17 mouse cellular contexts compared by ENCODE assay signal in the genomic region with DNA sequence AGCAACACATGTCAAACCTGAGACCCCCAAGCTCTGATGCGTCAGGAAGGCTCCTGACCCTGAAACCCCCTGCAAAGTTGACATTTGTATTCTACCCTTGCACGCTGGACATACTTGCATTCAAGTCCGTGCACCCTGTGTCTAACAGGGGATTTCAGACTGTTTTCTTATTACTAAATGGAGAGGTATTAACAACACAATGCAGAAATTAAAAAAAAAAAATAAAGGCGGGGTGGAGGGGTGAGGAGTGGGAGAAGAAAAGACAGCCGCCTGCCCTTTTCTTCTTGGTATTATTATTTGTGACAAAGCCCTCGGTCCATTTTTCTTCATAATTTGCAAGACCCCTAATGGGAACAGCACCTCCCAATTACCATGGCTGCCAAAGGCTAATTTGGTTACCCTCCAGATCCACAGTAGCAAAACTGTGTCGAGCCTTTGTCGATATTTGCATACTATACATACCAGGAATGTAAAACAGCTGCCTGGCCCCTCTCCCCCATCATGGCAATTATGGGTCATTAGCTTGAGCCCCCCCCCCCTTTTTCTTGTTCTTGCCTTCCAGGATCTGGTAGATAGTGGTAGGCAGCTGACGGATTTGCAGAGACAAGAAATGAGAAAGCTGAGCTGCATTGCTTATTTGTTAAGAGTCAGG.
DNase-seq lines count a peak whose midpoint lies in the region; ATAC-seq lines count a peak whose summit lies in the region.
"Had no signal": no experiment of that assay in that cellular context is flagged by ENCODE, and none has a peak within 500 bp of the region (broad histone marks: within the 10 kb centered on the region; RNA-seq: fewer than 3 reads in every experiment).

No protein-coding gene starts in this region.

- no peaks in the 10 kb centered on the region for H3K9me3 ChIP-seq in heart, embryonic 10.5 days
- no peaks in the 10 kb centered on the region for H3K9me3 ChIP-seq in heart, embryonic 12.5 days (replicated peaks)
- no peaks in the 10 kb centered on the region for H3K9me3 ChIP-seq in midbrain, embryonic 15.5 days
- H3K9me3 ChIP-seq in midbrain, embryonic 16.5 days (replicated peaks; ENCODE audit: control insufficient read depth, low read length, poor library complexity, severe bottlenecking), result no peaks in the 10 kb centered on the region
- H3K9me3 ChIP-seq in forebrain, embryonic 15.5 days, result no peaks in the 10 kb centered on the region
- H3K9me3 ChIP-seq: embryonic facial prominence, embryonic 12.5 days; limb, embryonic 15.5 days; liver, embryonic 15.5 days had no signal

- 76% methylated on average over 9 of the region's 9 CpGs for WGBS in heart, embryonic 10.5 days
- 78% methylated on average over 9 of the region's 9 CpGs for WGBS in heart, embryonic 12.5 days
- 24% methylated on average over 9 of the region's 9 CpGs for WGBS in midbrain, embryonic 15.5 days
- WGBS in midbrain, embryonic 16.5 days, result 21% methylated on average over 9 of the region's 9 CpGs
- 9% methylated on average over 9 of the region's 9 CpGs for WGBS in forebrain, embryonic 15.5 days

- peak; percentile 27 for DNase-seq in heart, embryonic 10.5 days (ENCODE audit: low spot score)
- peak; percentile 81 for DNase-seq in retina, postnatal 1 day
- DNase-seq in MN1 (ENCODE audit: low spot score), result no peak
- DNase-seq: B cell, adult 2 months; cerebellum, adult 9-10 months; gastrocnemius, postnatal 25 days; kidney, adult 8-10 months; kidney, postnatal 14 days; right cerebral cortex, postnatal 4 days had no signal

- ATAC-seq in heart, embryonic 12.5 days (ENCODE audit: insufficient number of reproducible peaks, low FRiP score), result no peak
- ATAC-seq in midbrain, embryonic 15.5 days (replicated peaks), result no peak
- no peak for ATAC-seq in midbrain, embryonic 16.5 days
- ATAC-seq in forebrain, embryonic 15.5 days (replicated peaks), result peak; percentile 57

- H3K9ac ChIP-seq in heart, embryonic 12.5 days, result no peak overlapping the region
- no peak overlapping the region for H3K9ac ChIP-seq in midbrain, embryonic 15.5 days
- no peak overlapping the region for H3K9ac ChIP-seq in midbrain, embryonic 16.5 days (ENCODE audit: low read depth, low read length)
- no peak overlapping the region for H3K9ac ChIP-seq in forebrain, embryonic 15.5 days (replicated peaks)
- H3K9ac ChIP-seq: embryonic facial prominence, embryonic 12.5 days; limb, embryonic 15.5 days; liver, embryonic 15.5 days had no signal

- H3K4me3 ChIP-seq in heart, embryonic 10.5 days, result no peak overlapping the region
- no peak overlapping the region for H3K4me3 ChIP-seq in heart, embryonic 12.5 days
- no peak overlapping the region for H3K4me3 ChIP-seq in midbrain, embryonic 15.5 days
- no peak overlapping the region for H3K4me3 ChIP-seq in midbrain, embryonic 16.5 days (ENCODE audit: low read depth, low read length)
- no peak overlapping the region for H3K4me3 ChIP-seq in forebrain, embryonic 15.5 days
- H3K4me3 ChIP-seq: embryonic facial prominence, embryonic 12.5 days; limb, embryonic 15.5 days; liver, embryonic 15.5 days had no signal

- no peaks in the 10 kb centered on the region for H3K27me3 ChIP-seq in heart, embryonic 10.5 days (ENCODE audit: insufficient read depth, poor library complexity, severe bottlenecking)
- H3K27me3 ChIP-seq in heart, embryonic 12.5 days (replicated peaks), result no peaks in the 10 kb centered on the region
- H3K27me3 ChIP-seq in midbrain, embryonic 15.5 days (replicated peaks), result no peaks in the 10 kb centered on the region
- H3K27me3 ChIP-seq in midbrain, embryonic 16.5 days (ENCODE audit: control insufficient read depth, insufficient read depth, low read depth, low read length), result no peaks in the 10 kb centered on the region
- H3K27me3 ChIP-seq in forebrain, embryonic 15.5 days, result peaks cover 18% of the 10 kb centered on the region; the same call in 1 of the 2 replicates
- H3K27me3 ChIP-seq: embryonic facial prominence, embryonic 12.5 days; limb, embryonic 15.5 days; liver, embryonic 15.5 days had no signal

- H3K4me1 ChIP-seq in heart, embryonic 10.5 days, result no peaks in the 10 kb centered on the region
- H3K4me1 ChIP-seq in heart, embryonic 12.5 days (replicated peaks), result no peaks in the 10 kb centered on the region
- H3K4me1 ChIP-seq in midbrain, embryonic 15.5 days, result peaks cover 13% of the 10 kb centered on the region
- H3K4me1 ChIP-seq in midbrain, embryonic 16.5 days (ENCODE audit: control insufficient read depth, insufficient read depth, low read length), result peaks cover 3% of the 10 kb centered on the region; the same call in 1 of the 2 replicates
- peaks cover 24% of the 10 kb centered on the region for H3K4me1 ChIP-seq in forebrain, embryonic 15.5 days
- H3K4me1 ChIP-seq: limb, embryonic 15.5 days; liver, embryonic 15.5 days had no signal

- H3K27ac ChIP-seq in heart, embryonic 10.5 days, result no peak overlapping the region
- no peak overlapping the region for H3K27ac ChIP-seq in heart, embryonic 12.5 days (ENCODE audit: poor library complexity, severe bottlenecking)
- H3K27ac ChIP-seq in midbrain, embryonic 15.5 days, result peak overlapping the region; percentile 25; the same call in 1 of the 2 replicates
- no peak overlapping the region for H3K27ac ChIP-seq in midbrain, embryonic 16.5 days (ENCODE audit: low read length)
- peak overlapping the region; percentile 59 for H3K27ac ChIP-seq in forebrain, embryonic 15.5 days (replicated peaks)
- H3K27ac ChIP-seq: embryonic facial prominence, embryonic 12.5 days; limb, embryonic 15.5 days; liver, embryonic 15.5 days; stomach, postnatal 0 days had no signal

- no peaks in the 10 kb centered on the region for H3K36me3 ChIP-seq in heart, embryonic 10.5 days
- no peaks in the 10 kb centered on the region for H3K36me3 ChIP-seq in heart, embryonic 12.5 days
- no peaks in the 10 kb centered on the region for H3K36me3 ChIP-seq in midbrain, embryonic 15.5 days (replicated peaks)
- H3K36me3 ChIP-seq in midbrain, embryonic 16.5 days (ENCODE audit: control insufficient read depth, insufficient read depth, low read length), result no peaks in the 10 kb centered on the region
- no peaks in the 10 kb centered on the region for H3K36me3 ChIP-seq in forebrain, embryonic 15.5 days
- H3K36me3 ChIP-seq: embryonic facial prominence, embryonic 12.5 days; limb, embryonic 15.5 days; liver, embryonic 15.5 days had no signal

- no peak overlapping the region for H3K4me2 ChIP-seq in heart, embryonic 12.5 days
- no peak overlapping the region for H3K4me2 ChIP-seq in midbrain, embryonic 15.5 days
- no peak overlapping the region for H3K4me2 ChIP-seq in midbrain, embryonic 16.5 days (ENCODE audit: low read length)
- no peak overlapping the region for H3K4me2 ChIP-seq in forebrain, embryonic 15.5 days (replicated peaks)
- H3K4me2 ChIP-seq: embryonic facial prominence, embryonic 12.5 days; limb, embryonic 15.5 days; liver, embryonic 15.5 days had no signal

Comparison
In these comparisons a context has a peak if more than half of its experiments do, and no peak if none do; other contexts are left out.
1. H3K27ac ChIP-seq: peak in midbrain, embryonic 15.5 days (single experiment) and forebrain, embryonic 15.5 days (single experiment); none in heart, embryonic 10.5 days (single experiment), heart, embryonic 12.5 days (single experiment) and midbrain, embryonic 16.5 days (single experiment).